Mouse (Mus musculus) left cerebral cortex, postnatal 4 days (tissue): ENCODE data around the gene Aig1. TPM values are rescaled to one million over a fixed set of nuclear protein-coding genes. Genes with fewer than 3 reads are reported as not detected.

ENCODE experiments used
- DNase-seq: peaks from one replicate; pipeline ENCODE4 v3.0.0-alpha.2; 2022
- intact Hi-C: fragments of 180-260 bp; cut with DNase I; formaldehyde crosslinking; loops from one replicate; pipeline ENCODE4 v1.15.1; 2025
- total RNA-seq, 2 experiments: library from RNA; stranded (reverse); gene quantifications; 2 replicates each; pipeline ENCODE4 v1.2.3; 2021

Aig1 gene
- total RNA-seq, 2 experiments from 2014 or later = 62.3 to 66.2 TPM

- no peak for DNase-seq
- intact Hi-C loops = no loop called here
These were observed 13.7 kb downstream of the Aig1 start for GRCm38 (mm10) chr10:13855111-13855510.

GRCm38 (mm10) chr10:13850071-13850470, 18.7 kb downstream of the Aig1 start:
- DNase-seq = no peak
- intact Hi-C loops = no loop called here

- intact Hi-C loops = no loop called here
- DNase-seq = no peak
These were observed 19.6 kb downstream of the Aig1 start for GRCm38 (mm10) chr10:13849205-13849604.

GRCm38 (mm10) chr10:13844864-13845263, 23.9 kb downstream of the Aig1 start:
- intact Hi-C loops = no loop called here
- DNase-seq = no peak

GRCm38 (mm10) chr10:13843746-13844145, 25.0 kb downstream of the Aig1 start:
- DNase-seq = no peak
- intact Hi-C loops = no loop called here

GRCm38 (mm10) chr10:13842855-13843254, 25.9 kb downstream of the Aig1 start:
- intact Hi-C loops = no loop called here
- no peak for DNase-seq

- intact Hi-C loops = no loop called here
- no peak for DNase-seq
These were observed 30.2 kb downstream of the Aig1 start for GRCm38 (mm10) chr10:13838511-13839126.

GRCm38 (mm10) chr10:13837709-13838456, 30.9 kb downstream of the Aig1 start:
- intact Hi-C loops = no loop called here
- no peak for DNase-seq

- DNase-seq = peak; percentile 23
- intact Hi-C loops = no loop called here
These were observed 31.8 kb downstream of the Aig1 start for GRCm38 (mm10) chr10:13836956-13837355.

- intact Hi-C loops = no loop called here
- peak; percentile 85 for DNase-seq
These were observed 32.9 kb downstream of the Aig1 start for GRCm38 (mm10) chr10:13835737-13836475.

- DNase-seq = no peak
- intact Hi-C loops = no loop called here
These were observed 34.7 kb downstream of the Aig1 start for GRCm38 (mm10) chr10:13834056-13834455.

GRCm38 (mm10) chr10:13833066-13833566, 35.7 kb downstream of the Aig1 start:
- no peak for DNase-seq
- intact Hi-C loops = no loop called here

- DNase-seq = no peak
- intact Hi-C loops = no loop called here
These were observed 36.2 kb downstream of the Aig1 start for GRCm38 (mm10) chr10:13832546-13833033.

- intact Hi-C loops = no loop called here
- no peak for DNase-seq
These were observed 41.6 kb downstream of the Aig1 start for GRCm38 (mm10) chr10:13827150-13827549.

GRCm38 (mm10) chr10:13813591-13813990, 55.2 kb downstream of the Aig1 start:
- DNase-seq = no peak
- intact Hi-C loops = no loop called here

- DNase-seq = peak; percentile 10
- intact Hi-C loops = no loop called here
These were observed 60.5 kb downstream of the Aig1 start for GRCm38 (mm10) chr10:13808291-13808690.

GRCm38 (mm10) chr10:13806806-13807205, 62.0 kb downstream of the Aig1 start:
- intact Hi-C loops = no loop called here
- no peak for DNase-seq

GRCm38 (mm10) chr10:13801296-13801695, 67.5 kb downstream of the Aig1 start:
- intact Hi-C loops = no loop called here
- DNase-seq = peak; percentile 45

GRCm38 (mm10) chr10:13793458-13793857, 75.3 kb downstream of the Aig1 start:
- intact Hi-C loops = no loop called here
- DNase-seq = no peak

GRCm38 (mm10) chr10:13792788-13793187, 76.0 kb downstream of the Aig1 start:
- intact Hi-C loops = no loop called here
- no peak for DNase-seq

GRCm38 (mm10) chr10:13789604-13790003, 79.2 kb downstream of the Aig1 start:
- DNase-seq = no peak
- intact Hi-C loops = no loop called here
